Mouse (Mus musculus) layer of hippocampus, adult 9-11 months (tissue): ENCODE data around the gene Tmem189.
"Not testable (repeated sequence)": the region's sequence is repeated elsewhere in the genome, so short reads cannot be mapped to it uniquely, and the experiment has no call there.

Source experiments
- DNase-seq: peaks from one replicate; pipeline ENCODE4 v3.0.0; 2022

Gene Tmem189

GRCm38 (mm10) chr2:167617034-167617433 is 72.6 kb downstream of the Tmem189 start:
- no peak for DNase-seq

- DNase-seq = not testable (repeated sequence)
Observed at GRCm38 (mm10) chr2:167613335-167613734, 76.3 kb downstream of the Tmem189 start.

- no peak for DNase-seq
Observed at GRCm38 (mm10) chr2:167612122-167612521, 77.5 kb downstream of the Tmem189 start.

GRCm38 (mm10) chr2:167611287-167611686 is 78.3 kb downstream of the Tmem189 start:
- DNase-seq = no peak

GRCm38 (mm10) chr2:167606745-167607123 is 82.9 kb downstream of the Tmem189 start:
- no peak for DNase-seq

- DNase-seq = no peak
Observed at GRCm38 (mm10) chr2:167605817-167606744, 83.5 kb downstream of the Tmem189 start.

- DNase-seq = peak; percentile 80
Observed at GRCm38 (mm10) chr2:167605178-167605794, 84.3 kb downstream of the Tmem189 start.

GRCm38 (mm10) chr2:167602978-167603377 is 86.6 kb downstream of the Tmem189 start:
- DNase-seq = no peak

GRCm38 (mm10) chr2:167602364-167602763 is 87.3 kb downstream of the Tmem189 start:
- DNase-seq = no peak

GRCm38 (mm10) chr2:167600481-167600995 is 89.1 kb downstream of the Tmem189 start:
- no peak for DNase-seq

GRCm38 (mm10) chr2:167599917-167600316 is 89.7 kb downstream of the Tmem189 start:
- no peak for DNase-seq

GRCm38 (mm10) chr2:167599195-167599594 is 90.4 kb downstream of the Tmem189 start:
- no peak for DNase-seq

GRCm38 (mm10) chr2:167597492-167598186 is 92.0 kb downstream of the Tmem189 start:
- no peak for DNase-seq

GRCm38 (mm10) chr2:167596726-167597491 is 92.7 kb downstream of the Tmem189 start:
- no peak for DNase-seq

- no peak for DNase-seq
Observed at GRCm38 (mm10) chr2:167596262-167596661, 93.4 kb downstream of the Tmem189 start.

GRCm38 (mm10) chr2:167595761-167596171 is 93.9 kb downstream of the Tmem189 start:
- no peak for DNase-seq

GRCm38 (mm10) chr2:167594444-167594934 is 95.1 kb downstream of the Tmem189 start:
- DNase-seq = peak; percentile 66

- DNase-seq = no peak
Observed at GRCm38 (mm10) chr2:167593551-167594250, 95.9 kb downstream of the Tmem189 start.
